Mouse (Mus musculus): ENCODE results near the gene Mindy4.

- TF ChIP-seq CTCF (IDR thresholded peaks at IDR 0.05; ENCODE audit: low read depth, low read length) = no peak
- TF ChIP-seq GATA1 (IDR thresholded peaks at IDR 0.05; ENCODE audit: borderline replicate concordance, low read length) = no peak
Measured at GRCm38 (mm10) chr6:55343446-55343845, 140.3 kb downstream of the Mindy4 start.

All from G1E (cell line).